Mouse (Mus musculus): ENCODE data around the gene Il23a. TPM values are rescaled to one million over a fixed set of nuclear protein-coding genes. Genes with fewer than 3 reads are reported as not detected.
"Not testable (repeated sequence)": the region's sequence is repeated elsewhere in the genome, so short reads cannot be mapped to it uniquely, and the experiment has no call there.

Gene Il23a
- polyA plus RNA-seq, 1 experiment from 2014 or later: not detected

GRCm38 (mm10) chr10:128298243-128298642 lies 309 bp downstream of the Il23a start:
- H3K9ac ChIP-seq (ENCODE audit: low read length): no peak overlapping the region
- H3K27me3 ChIP-seq (ENCODE audit: control insufficient read depth, insufficient read depth, low read length): no peaks in the 10 kb centered on the region
- H3K4me2 ChIP-seq (ENCODE audit: low read depth, severe bottlenecking): no peak overlapping the region
- H3K4me3 ChIP-seq (ENCODE audit: low read depth, low read length): no peak overlapping the region
- H3K36me3 ChIP-seq (ENCODE audit: control insufficient read depth, insufficient read depth, low read length): no peaks in the 10 kb centered on the region
- H3K27ac ChIP-seq (replicated peaks; ENCODE audit: low read depth, low read length): no peak overlapping the region
- H3K9me3 ChIP-seq (ENCODE audit: control insufficient read depth, low read length): no peaks in the 10 kb centered on the region
- WGBS: 81% methylated on average over 6 of the region's 6 CpGs
- no peak for ATAC-seq (ENCODE audit: insufficient number of reproducible peaks, low FRiP score, low TSS enrichment, low read depth)
- DNase-seq (ENCODE audit: low spot score): no peak
- no peaks in the 10 kb centered on the region for H3K4me1 ChIP-seq (ENCODE audit: control insufficient read depth, insufficient read depth, low read length)

GRCm38 (mm10) chr10:128297622-128298021 lies 930 bp downstream of the Il23a start:
- Histone ChIP-seq H3K36me3 (ENCODE audit: control insufficient read depth, insufficient read depth, low read length) (no peaks in the 10 kb centered on the region), H3K9me3 (ENCODE audit: control insufficient read depth, low read length) (no peaks in the 10 kb centered on the region), H3K4me1 (ENCODE audit: control insufficient read depth, insufficient read depth, low read length) (no peaks in the 10 kb centered on the region), H3K9ac (ENCODE audit: low read length) (no peak overlapping the region), H3K27ac (replicated peaks; ENCODE audit: low read depth, low read length) (no peak overlapping the region), H3K4me3 (ENCODE audit: low read depth, low read length) (no peak overlapping the region), H3K27me3 (ENCODE audit: control insufficient read depth, insufficient read depth, low read length) (no peaks in the 10 kb centered on the region), H3K4me2 (ENCODE audit: low read depth, severe bottlenecking) (no peak overlapping the region)
- DNase-seq (ENCODE audit: low spot score) (no peak), ATAC-seq (ENCODE audit: insufficient number of reproducible peaks, low FRiP score, low TSS enrichment, low read depth) (no peak)
- WGBS: 86% methylated on average over 11 of the region's 11 CpGs

- H3K27ac ChIP-seq (replicated peaks; ENCODE audit: low read depth, low read length): no peak overlapping the region
- ATAC-seq (ENCODE audit: insufficient number of reproducible peaks, low FRiP score, low TSS enrichment, low read depth) (no peak), DNase-seq (ENCODE audit: low spot score) (no peak)
- no peaks in the 10 kb centered on the region; the same call in 1 of the 2 replicates for H3K36me3 ChIP-seq (ENCODE audit: control insufficient read depth, insufficient read depth, low read length)
- H3K4me2 ChIP-seq (ENCODE audit: low read depth, severe bottlenecking): no peak overlapping the region
- H3K4me3 ChIP-seq (ENCODE audit: low read depth, low read length): no peak overlapping the region
- 80% methylated on average over 4 of the region's 4 CpGs for WGBS
- H3K9me3 ChIP-seq (ENCODE audit: control insufficient read depth, low read length): no peaks in the 10 kb centered on the region
- no peak overlapping the region for H3K9ac ChIP-seq (ENCODE audit: low read length)
- H3K27me3 ChIP-seq (ENCODE audit: control insufficient read depth, insufficient read depth, low read length): no peaks in the 10 kb centered on the region
- no peaks in the 10 kb centered on the region for H3K4me1 ChIP-seq (ENCODE audit: control insufficient read depth, insufficient read depth, low read length)
These were observed 1.3 kb downstream of the Il23a start for GRCm38 (mm10) chr10:128297221-128297620.

- H3K4me3 ChIP-seq (ENCODE audit: low read depth, low read length): no peak overlapping the region
- H3K36me3 ChIP-seq (ENCODE audit: control insufficient read depth, insufficient read depth, low read length): no peaks in the 10 kb centered on the region; the same call in 1 of the 2 replicates
- DNase-seq (ENCODE audit: low spot score): no peak
- no peak overlapping the region for H3K9ac ChIP-seq (ENCODE audit: low read length)
- no peak overlapping the region for H3K4me2 ChIP-seq (ENCODE audit: low read depth, severe bottlenecking)
- H3K27ac ChIP-seq (replicated peaks; ENCODE audit: low read depth, low read length): no peak overlapping the region
- no peaks in the 10 kb centered on the region for H3K27me3 ChIP-seq (ENCODE audit: control insufficient read depth, insufficient read depth, low read length)
- H3K4me1 ChIP-seq (ENCODE audit: control insufficient read depth, insufficient read depth, low read length): no peaks in the 10 kb centered on the region
- ATAC-seq (ENCODE audit: insufficient number of reproducible peaks, low FRiP score, low TSS enrichment, low read depth): no peak
- WGBS: 81% methylated on average over 13 of the region's 13 CpGs
- no peaks in the 10 kb centered on the region for H3K9me3 ChIP-seq (ENCODE audit: control insufficient read depth, low read length)
These were observed 2.0 kb downstream of the Il23a start for GRCm38 (mm10) chr10:128296370-128297090.

- not testable (repeated sequence) for H3K4me2 ChIP-seq (ENCODE audit: low read depth, severe bottlenecking); H3K9ac ChIP-seq (ENCODE audit: low read length); H3K4me3 ChIP-seq (ENCODE audit: low read depth, low read length); H3K9me3 ChIP-seq (ENCODE audit: control insufficient read depth, low read length); ATAC-seq (ENCODE audit: insufficient number of reproducible peaks, low FRiP score, low TSS enrichment, low read depth); DNase-seq (ENCODE audit: low spot score); H3K27me3 ChIP-seq (ENCODE audit: control insufficient read depth, insufficient read depth, low read length); H3K36me3 ChIP-seq (ENCODE audit: control insufficient read depth, insufficient read depth, low read length); H3K27ac ChIP-seq (replicated peaks; ENCODE audit: low read depth, low read length); H3K4me1 ChIP-seq (ENCODE audit: control insufficient read depth, insufficient read depth, low read length)
- WGBS: 93% methylated on average over 1 of the region's 1 CpGs
These were observed 8.0 kb downstream of the Il23a start for GRCm38 (mm10) chr10:128290594-128290993.

- ATAC-seq (ENCODE audit: insufficient number of reproducible peaks, low FRiP score, low TSS enrichment, low read depth) (peak; percentile 69; the same call in 1 of the 2 replicates), DNase-seq (ENCODE audit: low spot score) (peak; percentile 87)
- no peak overlapping the region for H3K4me3 ChIP-seq (ENCODE audit: low read depth, low read length)
- 66% methylated on average over 31 of the region's 31 CpGs for WGBS
- no peak overlapping the region for H3K9ac ChIP-seq (ENCODE audit: low read length)
- H3K4me2 ChIP-seq (ENCODE audit: low read depth, severe bottlenecking): no peak overlapping the region
- no peaks in the 10 kb centered on the region for H3K27me3 ChIP-seq (ENCODE audit: control insufficient read depth, insufficient read depth, low read length)
- no peaks in the 10 kb centered on the region for H3K36me3 ChIP-seq (ENCODE audit: control insufficient read depth, insufficient read depth, low read length)
- no peak overlapping the region for H3K27ac ChIP-seq (replicated peaks; ENCODE audit: low read depth, low read length)
- no peaks in the 10 kb centered on the region for H3K9me3 ChIP-seq (ENCODE audit: control insufficient read depth, low read length)
- no peaks in the 10 kb centered on the region for H3K4me1 ChIP-seq (ENCODE audit: control insufficient read depth, insufficient read depth, low read length)
These were observed 14.7 kb downstream of the Il23a start for GRCm38 (mm10) chr10:128283604-128284579.

GRCm38 (mm10) chr10:128282886-128283450 lies 15.6 kb downstream of the Il23a start:
- 92% methylated on average over 20 of the region's 20 CpGs for WGBS
- peaks cover 3% of the 10 kb centered on the region; the same call in 1 of the 2 replicates for H3K36me3 ChIP-seq (ENCODE audit: control insufficient read depth, insufficient read depth, low read length)
- ATAC-seq (ENCODE audit: insufficient number of reproducible peaks, low FRiP score, low TSS enrichment, low read depth) (no peak), DNase-seq (ENCODE audit: low spot score) (no peak)
- no peak overlapping the region for H3K9ac ChIP-seq (ENCODE audit: low read length)
- no peak overlapping the region for H3K4me2 ChIP-seq (ENCODE audit: low read depth, severe bottlenecking)
- no peaks in the 10 kb centered on the region for H3K9me3 ChIP-seq (ENCODE audit: control insufficient read depth, low read length)
- H3K27me3 ChIP-seq (ENCODE audit: control insufficient read depth, insufficient read depth, low read length): no peaks in the 10 kb centered on the region
- no peak overlapping the region for H3K27ac ChIP-seq (replicated peaks; ENCODE audit: low read depth, low read length)
- H3K4me3 ChIP-seq (ENCODE audit: low read depth, low read length): no peak overlapping the region
- no peaks in the 10 kb centered on the region for H3K4me1 ChIP-seq (ENCODE audit: control insufficient read depth, insufficient read depth, low read length)

- Histone ChIP-seq H3K4me1 (ENCODE audit: control insufficient read depth, insufficient read depth, low read length) (no peaks in the 10 kb centered on the region), H3K4me3 (ENCODE audit: low read depth, low read length) (no peak overlapping the region), H3K9me3 (ENCODE audit: control insufficient read depth, low read length) (no peaks in the 10 kb centered on the region), H3K27ac (replicated peaks; ENCODE audit: low read depth, low read length) (no peak overlapping the region), H3K36me3 (ENCODE audit: control insufficient read depth, insufficient read depth, low read length) (peaks cover 6% of the 10 kb centered on the region; the same call in 1 of the 2 replicates), H3K9ac (ENCODE audit: low read length) (no peak overlapping the region), H3K4me2 (ENCODE audit: low read depth, severe bottlenecking) (no peak overlapping the region), H3K27me3 (ENCODE audit: control insufficient read depth, insufficient read depth, low read length) (no peaks in the 10 kb centered on the region)
- DNase-seq (ENCODE audit: low spot score) (no peak), ATAC-seq (ENCODE audit: insufficient number of reproducible peaks, low FRiP score, low TSS enrichment, low read depth) (no peak)
- 91% methylated on average over 14 of the region's 14 CpGs for WGBS
These were observed 16.9 kb downstream of the Il23a start for GRCm38 (mm10) chr10:128281682-128282081.
